Mouse (Mus musculus) monocyte, adult 5-6 weeks (primary cell): ENCODE measurements around the gene Angpt4. TPM values are rescaled to one million over a fixed set of nuclear protein-coding genes. Genes with fewer than 3 reads are reported as not detected.

Source experiments
- total RNA-seq: library from RNA; stranded (forward); fragments of 200-1000, 200-491, 200-594 nt; gene quantifications from 3 replicates; pipeline ENCODE4 v1.2.3, GENCODE M21; 2017

Gene Angpt4
- total RNA-seq, 1 experiment from 2014 or later: not detected

Other genes starting within 250 kb of the Angpt4 start
- not detected in 3 replicates for gene Rad21l, start 242.7 kb upstream of the Angpt4 start, total RNA-seq
- not detected in 3 replicates for gene Tmem74b, start 209.2 kb upstream of the Angpt4 start, total RNA-seq
- 9.7 to 13.1 TPM (median 10.2 TPM) in 3 replicates for gene Psmf1, start 167.0 kb upstream of the Angpt4 start, total RNA-seq
- gene Rspo4, start 68.3 kb upstream of the Angpt4 start, total RNA-seq: not detected in 3 replicates
- 0.64 to 5.5 TPM (median 3.1 TPM) in 3 replicates for gene Fam110a, start 69.0 kb downstream of the Angpt4 start, total RNA-seq
- 3.0 to 4.9 TPM (median 3.5 TPM) in 3 replicates for gene Slc52a3, start 85.3 kb downstream of the Angpt4 start, total RNA-seq
- gene Scrt2, start 170.3 kb downstream of the Angpt4 start, total RNA-seq: not detected in 3 replicates
- gene Srxn1, start 194.3 kb downstream of the Angpt4 start, total RNA-seq: 14.1 to 28.0 TPM (median 16.1 TPM) in 3 replicates
- not detected in 3 replicates for gene Tcf15, start 232.4 kb downstream of the Angpt4 start, total RNA-seq